Mouse (Mus musculus): Measurements from ENCODE around the gene Stk10.

Gene Stk10

GRCm38 (mm10) chr11:32566184-32566583 lies 33.1 kb downstream of the Stk10 start:
- CTCF ChIA-PET, result no interaction called here

GRCm38 (mm10) chr11:32567000-32567855 lies 34.1 kb downstream of the Stk10 start:
- CTCF ChIA-PET, result no interaction called here

- CTCF ChIA-PET, result no interaction called here
These were observed 35.0 kb downstream of the Stk10 start for GRCm38 (mm10) chr11:32568060-32568459.

GRCm38 (mm10) chr11:32568637-32569293 lies 35.7 kb downstream of the Stk10 start:
- CTCF ChIA-PET, result interaction anchor here (0.7 kb wide), 1 partner anchor 162 kb away, joined by 3 read pairs; no protein-coding TSS in a partner anchor

- CTCF ChIA-PET, result interaction anchor here (0.6 to 1.7 kb wide), 4 partner anchors 10 to 84 kb away, joined by 3 to 5 read pairs (median 4); no protein-coding TSS in a partner anchor
These were observed 38.0 kb downstream of the Stk10 start for GRCm38 (mm10) chr11:32571103-32571502.

- CTCF ChIA-PET, result no interaction called here
These were observed 40.6 kb downstream of the Stk10 start for GRCm38 (mm10) chr11:32573669-32574068.

- CTCF ChIA-PET, result no interaction called here
These were observed 43.1 kb downstream of the Stk10 start for GRCm38 (mm10) chr11:32575964-32576759.

- CTCF ChIA-PET, result no interaction called here
These were observed 43.6 kb downstream of the Stk10 start for GRCm38 (mm10) chr11:32576760-32577050.

GRCm38 (mm10) chr11:32580305-32580947 lies 47.3 kb downstream of the Stk10 start:
- CTCF ChIA-PET, result no interaction called here

- CTCF ChIA-PET, result no interaction called here
These were observed 47.9 kb downstream of the Stk10 start for GRCm38 (mm10) chr11:32581031-32581430.

- CTCF ChIA-PET, result interaction anchor here (0.7 to 0.9 kb wide), 3 partner anchors 10 to 711 kb away, joined by 3 to 11 read pairs (median 3); partner anchors contain the start of gene Cpeb4
These were observed 49.7 kb downstream of the Stk10 start for GRCm38 (mm10) chr11:32582813-32583212.

GRCm38 (mm10) chr11:32585996-32586395 lies 52.9 kb downstream of the Stk10 start:
- CTCF ChIA-PET, result interaction anchor here (0.6 kb wide), 2 partner anchors 31 to 208 kb away, joined by 3 to 9 read pairs; no protein-coding TSS in a partner anchor

GRCm38 (mm10) chr11:32587191-32588089 lies 54.3 kb downstream of the Stk10 start:
- CTCF ChIA-PET, result interaction anchor here (0.7 to 2.0 kb wide), 2 partner anchors 24 to 54 kb away, joined by 4 to 10 read pairs; partner anchors contain the start of gene Stk10

GRCm38 (mm10) chr11:32588090-32588891 lies 55.2 kb downstream of the Stk10 start:
- CTCF ChIA-PET, result interaction anchor here (0.7 to 2.0 kb wide), 2 partner anchors 23 to 55 kb away, joined by 4 to 10 read pairs; partner anchors contain the start of gene Stk10

GRCm38 (mm10) chr11:32588892-32589172 lies 55.7 kb downstream of the Stk10 start:
- CTCF ChIA-PET, result interaction anchor here (0.6 to 2.0 kb wide), 3 partner anchors 53 to 108 kb away, joined by 3 to 10 read pairs (median 7); partner anchors contain the start of gene Stk10

GRCm38 (mm10) chr11:32589201-32589600 lies 56.1 kb downstream of the Stk10 start:
- CTCF ChIA-PET, result interaction anchor here (0.6 to 2.0 kb wide), 3 partner anchors 54 to 107 kb away, joined by 3 to 10 read pairs (median 7); partner anchors contain the start of gene Stk10

GRCm38 (mm10) chr11:32589791-32590190 lies 56.7 kb downstream of the Stk10 start:
- CTCF ChIA-PET, result no interaction called here

- CTCF ChIA-PET, result no interaction called here
These were observed 57.1 kb downstream of the Stk10 start for GRCm38 (mm10) chr11:32590205-32590604.

Measured in spleen, embryonic (tissue).